Mouse (Mus musculus): ENCODE measurements around the gene Slc44a4.
"Not testable (repeated sequence)": the region's sequence is repeated elsewhere in the genome, so short reads cannot be mapped to it uniquely, and the experiment has no call there.

Slc44a4 gene

GRCm38 (mm10) chr17:34960702-34961493 lies 46.6 kb downstream of the Slc44a4 start:
- no peak for DNase-seq (ENCODE audit: low read depth, low spot score)

- no peak for DNase-seq (ENCODE audit: low read depth, low spot score)
Observed at GRCm38 (mm10) chr17:34962125-34962524, 47.9 kb downstream of the Slc44a4 start.

GRCm38 (mm10) chr17:34962841-34963240 lies 48.6 kb downstream of the Slc44a4 start:
- no peak for DNase-seq (ENCODE audit: low read depth, low spot score)

- no peak for DNase-seq (ENCODE audit: low read depth, low spot score)
Observed at GRCm38 (mm10) chr17:34964640-34965049, 50.4 kb downstream of the Slc44a4 start.

GRCm38 (mm10) chr17:34965627-34966026 lies 51.4 kb downstream of the Slc44a4 start:
- no peak for DNase-seq (ENCODE audit: low read depth, low spot score)

GRCm38 (mm10) chr17:34969822-34970221 lies 55.6 kb downstream of the Slc44a4 start, which contains the start of gene Gm20481:
TSS of gene Gm20481 (plus strand) at chr17:34969912.
- DNase-seq (ENCODE audit: low read depth, low spot score) = not testable (repeated sequence)

GRCm38 (mm10) chr17:34970850-34971249 lies 56.6 kb downstream of the Slc44a4 start:
- DNase-seq (ENCODE audit: low read depth, low spot score) = not testable (repeated sequence)

- not testable (repeated sequence) for DNase-seq (ENCODE audit: low read depth, low spot score)
Observed at GRCm38 (mm10) chr17:34971694-34972068, 57.4 kb downstream of the Slc44a4 start.

GRCm38 (mm10) chr17:34972069-34972749 lies 57.9 kb downstream of the Slc44a4 start, which contains the start of the genes Hspa1a and Hspa1l:
TSS of gene Hspa1a (minus strand) at chr17:34972156.
TSS of gene Hspa1l (plus strand) at chr17:34972703.
- DNase-seq (ENCODE audit: low read depth, low spot score) = peak; percentile 70

GRCm38 (mm10) chr17:34975581-34976492 lies 61.6 kb downstream of the Slc44a4 start:
- DNase-seq (ENCODE audit: low read depth, low spot score) = no peak

GRCm38 (mm10) chr17:34977000-34977399 lies 62.7 kb downstream of the Slc44a4 start:
- no peak for DNase-seq (ENCODE audit: low read depth, low spot score)

GRCm38 (mm10) chr17:34978239-34978638 lies 64.0 kb downstream of the Slc44a4 start:
- no peak for DNase-seq (ENCODE audit: low read depth, low spot score)

- no peak for DNase-seq (ENCODE audit: low read depth, low spot score)
Observed at GRCm38 (mm10) chr17:34979631-34980030, 65.4 kb downstream of the Slc44a4 start.
